Mouse (Mus musculus) forebrain, embryonic 16.5 days (tissue): Measurements from ENCODE around the gene Pigb. TPM values are rescaled to one million over a fixed set of nuclear protein-coding genes. Genes with fewer than 3 reads are reported as not detected.

Source experiments
- ATAC-seq: fragments of 200-750 bp; cut with Nextera tagmentation; 2 replicates; pipeline ENCODE4 v1.8.0; 2017; ENCODE audit warnings: mild to moderate bottlenecking, moderate library complexity
- H3K27ac ChIP-seq: fragments of 300-500 bp; sonication (generic); 2 replicates; pipeline ENCODE4 v1.5.1; 2014; ENCODE audit warnings: low read length, control low read depth
- H3K27me3 ChIP-seq: fragments of 300-500 bp; sonication (generic); replicated peaks from 2 replicates; pipeline ENCODE4 v1.6.1; 2014; ENCODE audit warnings: low read length; ENCODE audit not compliant: control insufficient read depth, insufficient read depth
- H3K36me3 ChIP-seq: fragments of 300-500 bp; sonication (generic); 2 replicates; pipeline ENCODE4 v1.6.1; 2014; ENCODE audit not compliant: control insufficient read depth, insufficient read depth
- H3K4me1 ChIP-seq: fragments of 300-500 bp; sonication (generic); replicated peaks from 2 replicates; pipeline ENCODE4 v1.6.1; 2014; ENCODE audit warnings: low read length; ENCODE audit not compliant: control insufficient read depth, insufficient read depth
- H3K4me2 ChIP-seq: fragments of 300-500 bp; sonication (generic); 2 replicates; pipeline ENCODE4 v1.6.1; 2014; ENCODE audit warnings: mild to moderate bottlenecking, low read length, control low read depth
- H3K4me3 ChIP-seq: fragments of 300-500 bp; sonication (generic); replicated peaks from 2 replicates; pipeline ENCODE4 v1.5.1; 2014; ENCODE audit warnings: mild to moderate bottlenecking, low read length, control low read depth
- H3K9ac ChIP-seq: fragments of 300-500 bp; sonication (generic); replicated peaks from 2 replicates; pipeline ENCODE4 v1.6.1; 2014; ENCODE audit warnings: low read depth, low read length, control low read depth
- H3K9me3 ChIP-seq: fragments of 300-500 bp; sonication (generic); 2 replicates; pipeline ENCODE4 v1.6.1; 2016; ENCODE audit warnings: low read length; ENCODE audit not compliant: control insufficient read depth
- WGBS: fragments of 180-500 bp; shearing (Covaris S2); extraction: QIAGEN DNeasy Blood & Tissue Kit; methylation state at CpG from one replicate; pipeline ENCODE4 v1.1.7; 2014; 5-methylcytosine and 5-hydroxymethylcytosine counted together
- polyA plus RNA-seq: library from polyadenylated mRNA; unstranded; fragments of >200 nt; fragmentation: Nextera tagmentation; extraction: Ambion mirVana; gene quantifications from 2 replicates; pipeline ENCODE4 v1.2.1, GENCODE M21; 2015

The Pigb gene
- polyA plus RNA-seq, 1 experiment from 2014 or later: 14.3 TPM

GRCm38 (mm10) chr9:73073169-73073568 is 33.0 kb upstream of the Pigb start:
- Histone ChIP-seq H3K9ac (no peak overlapping the region), H3K9me3 (no peaks in the 10 kb centered on the region), H3K4me1 (no peaks in the 10 kb centered on the region), H3K4me2 (no peak overlapping the region), H3K36me3 (no peaks in the 10 kb centered on the region), H3K4me3 (no peak overlapping the region), H3K27ac (no peak overlapping the region), H3K27me3 (no peaks in the 10 kb centered on the region)
- WGBS: 96% methylated on average over 5 of the region's 5 CpGs
- no peak for ATAC-seq

GRCm38 (mm10) chr9:73072426-73072825 is 32.2 kb upstream of the Pigb start:
- 87% methylated on average over 8 of the region's 8 CpGs for WGBS

GRCm38 (mm10) chr9:73070971-73071659 is 30.9 kb upstream of the Pigb start:
- H3K27me3 ChIP-seq: no peaks in the 10 kb centered on the region
- no peak for ATAC-seq
- H3K9ac ChIP-seq: no peak overlapping the region
- WGBS: 73% methylated on average over 10 of the region's 10 CpGs
- no peak overlapping the region for H3K4me3 ChIP-seq
- H3K27ac ChIP-seq: no peak overlapping the region
- no peaks in the 10 kb centered on the region for H3K36me3 ChIP-seq
- H3K4me2 ChIP-seq: no peak overlapping the region
- no peaks in the 10 kb centered on the region for H3K4me1 ChIP-seq
- no peaks in the 10 kb centered on the region for H3K9me3 ChIP-seq

More at GRCm38 (mm10) chr9:73072426-73072825, 32.2 kb upstream of the Pigb start:
- Histone ChIP-seq H3K4me3 (no peak overlapping the region), H3K9me3 (no peaks in the 10 kb centered on the region), H3K27ac (no peak overlapping the region), H3K36me3 (no peaks in the 10 kb centered on the region), H3K4me2 (no peak overlapping the region), H3K4me1 (no peaks in the 10 kb centered on the region), H3K9ac (no peak overlapping the region), H3K27me3 (no peaks in the 10 kb centered on the region)
- no peak for ATAC-seq

GRCm38 (mm10) chr9:73068688-73069087 is 28.5 kb upstream of the Pigb start:
- 86% methylated on average over 6 of the region's 6 CpGs for WGBS
- H3K4me2 ChIP-seq: no peak overlapping the region
- no peak for ATAC-seq
- H3K9ac ChIP-seq: no peak overlapping the region
- H3K4me1 ChIP-seq: no peaks in the 10 kb centered on the region
- no peak overlapping the region for H3K27ac ChIP-seq
- H3K27me3 ChIP-seq: no peaks in the 10 kb centered on the region
- H3K9me3 ChIP-seq: no peaks in the 10 kb centered on the region
- H3K4me3 ChIP-seq: no peak overlapping the region
- no peaks in the 10 kb centered on the region for H3K36me3 ChIP-seq

- no peak overlapping the region for H3K27ac ChIP-seq
- H3K36me3 ChIP-seq: no peaks in the 10 kb centered on the region
- no peaks in the 10 kb centered on the region for H3K27me3 ChIP-seq
- H3K9ac ChIP-seq: no peak overlapping the region
- no peak for ATAC-seq
- H3K4me2 ChIP-seq: no peak overlapping the region
- H3K4me1 ChIP-seq: no peaks in the 10 kb centered on the region
- 63% methylated on average over 6 of the region's 6 CpGs for WGBS
- no peaks in the 10 kb centered on the region for H3K9me3 ChIP-seq
- no peak overlapping the region for H3K4me3 ChIP-seq
These were observed 28.1 kb upstream of the Pigb start for GRCm38 (mm10) chr9:73068230-73068679.

GRCm38 (mm10) chr9:73067086-73067485 is 26.9 kb upstream of the Pigb start:
- Histone ChIP-seq H3K27me3 (no peaks in the 10 kb centered on the region), H3K9ac (no peak overlapping the region), H3K9me3 (no peaks in the 10 kb centered on the region), H3K4me2 (no peak overlapping the region), H3K36me3 (no peaks in the 10 kb centered on the region), H3K4me3 (no peak overlapping the region), H3K27ac (no peak overlapping the region), H3K4me1 (no peaks in the 10 kb centered on the region)
- 45% methylated on average over 10 of the region's 10 CpGs for WGBS
- no peak for ATAC-seq

GRCm38 (mm10) chr9:73063621-73064290 is 23.6 kb upstream of the Pigb start:
- Histone ChIP-seq H3K4me1 (no peaks in the 10 kb centered on the region), H3K4me2 (no peak overlapping the region; the same call in 1 of the 2 replicates), H3K27me3 (no peaks in the 10 kb centered on the region), H3K36me3 (no peaks in the 10 kb centered on the region), H3K27ac (no peak overlapping the region), H3K4me3 (no peak overlapping the region), H3K9me3 (no peaks in the 10 kb centered on the region), H3K9ac (no peak overlapping the region)
- no peak for ATAC-seq
- WGBS: 42% methylated on average over 15 of the region's 15 CpGs

- Histone ChIP-seq H3K9ac (no peak overlapping the region), H3K27me3 (no peaks in the 10 kb centered on the region), H3K36me3 (no peaks in the 10 kb centered on the region), H3K27ac (no peak overlapping the region), H3K4me2 (no peak overlapping the region), H3K9me3 (no peaks in the 10 kb centered on the region), H3K4me1 (no peaks in the 10 kb centered on the region), H3K4me3 (no peak overlapping the region)
- ATAC-seq: no peak
- WGBS: 92% methylated on average over 4 of the region's 4 CpGs
These were observed 19.0 kb upstream of the Pigb start for GRCm38 (mm10) chr9:73059224-73059623.

GRCm38 (mm10) chr9:73055441-73055911 is 15.3 kb upstream of the Pigb start:
- Histone ChIP-seq H3K27ac (no peak overlapping the region), H3K9ac (no peak overlapping the region), H3K27me3 (no peaks in the 10 kb centered on the region), H3K4me3 (no peak overlapping the region), H3K36me3 (no peaks in the 10 kb centered on the region), H3K4me1 (no peaks in the 10 kb centered on the region), H3K9me3 (no peaks in the 10 kb centered on the region), H3K4me2 (no peak overlapping the region)
- no peak for ATAC-seq
- WGBS: 70% methylated on average over 10 of the region's 10 CpGs
